Mouse (Mus musculus) layer of hippocampus, adult 9-11 months (tissue): ENCODE data around the gene Pcnx2.
A peak's percentile ranks its signal among the peaks of the same experiment; 100 is the strongest.

ENCODE experiments used
- DNase-seq: peaks from one replicate; pipeline ENCODE4 v3.0.0; 2022

The Pcnx2 gene

DNA sequence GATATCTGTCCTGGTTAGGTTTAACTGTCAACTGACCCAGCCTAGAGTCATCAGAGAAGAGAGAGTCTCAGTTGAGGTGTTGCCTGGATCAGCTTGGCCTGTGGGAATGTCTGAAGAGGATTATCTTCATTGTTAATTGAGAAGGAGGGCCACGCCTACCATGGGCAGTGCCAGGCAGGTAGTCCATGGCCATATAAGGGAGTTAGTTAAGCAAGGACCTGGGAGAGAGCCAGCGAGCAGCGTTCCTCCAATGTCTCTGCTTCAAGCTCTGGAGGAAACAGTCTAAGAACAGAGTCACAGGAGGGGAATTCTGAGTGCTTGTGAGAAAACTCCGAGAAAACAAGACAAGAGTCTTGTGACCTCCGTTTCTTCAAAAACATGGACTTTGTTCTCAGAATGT is 81.4 kb downstream of the Pcnx2 start:
- no peak for DNase-seq

DNA sequence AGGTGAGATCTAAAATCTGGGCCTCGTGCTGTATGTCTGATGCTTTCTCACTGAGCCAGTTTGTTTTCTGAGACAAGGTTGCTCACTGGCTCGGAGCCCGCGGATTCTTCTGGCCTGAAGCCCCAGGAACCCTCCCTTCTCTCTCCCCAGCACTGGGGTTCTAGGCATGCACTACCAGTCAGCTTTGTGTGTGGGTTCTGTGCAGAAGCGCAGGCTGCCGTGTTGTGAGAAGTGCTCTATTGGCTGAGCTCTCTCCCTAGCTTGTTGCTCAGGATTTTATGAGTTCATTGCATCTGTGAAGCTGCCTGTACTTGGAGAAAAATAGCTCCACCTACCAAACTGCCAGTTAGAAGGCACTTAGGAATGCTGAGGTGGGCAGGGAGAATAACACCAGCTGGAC is 89.3 kb downstream of the Pcnx2 start:
- peak; percentile 87 for DNase-seq

DNA sequence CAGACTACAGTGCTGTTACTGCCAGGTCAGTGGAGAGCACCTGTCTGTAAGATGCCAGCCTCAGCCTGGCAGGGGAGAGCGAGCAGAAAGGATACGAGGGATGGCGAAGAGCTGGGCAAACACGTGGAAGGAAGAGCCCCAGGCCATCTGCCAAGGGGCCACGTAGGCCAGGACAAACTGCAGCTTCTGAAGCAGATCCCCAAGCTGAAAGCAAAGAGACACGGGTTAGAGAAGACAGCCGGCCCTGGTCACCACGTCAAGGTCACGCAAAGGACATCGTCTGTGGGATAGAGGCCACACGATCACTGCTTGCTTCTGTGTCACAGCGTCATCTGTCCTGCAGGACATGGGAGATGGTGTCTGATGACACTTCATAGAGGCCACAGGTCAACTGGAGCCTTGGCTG is 90.2 kb downstream of the Pcnx2 start:
- no peak for DNase-seq

DNA sequence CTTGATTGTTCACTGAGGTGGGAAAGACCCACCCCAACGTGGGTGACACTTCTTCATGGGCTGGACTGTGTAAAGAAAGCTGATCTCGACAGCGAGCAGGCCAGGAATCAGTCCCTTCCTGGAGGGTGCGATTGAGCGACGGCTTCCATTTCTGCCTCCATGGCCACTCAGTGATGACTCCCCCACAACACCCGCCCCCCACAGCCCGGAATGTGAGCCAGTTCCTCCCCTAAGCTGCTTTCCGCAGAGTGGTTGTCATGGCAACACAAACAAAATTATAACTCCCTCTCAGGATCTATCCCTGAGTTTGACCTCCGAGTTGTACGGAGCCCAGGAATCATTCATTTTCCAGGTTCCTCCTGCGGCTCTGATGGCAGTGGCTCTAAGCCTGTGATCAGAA is 91.7 kb downstream of the Pcnx2 start:
- DNase-seq, result no peak

DNA sequence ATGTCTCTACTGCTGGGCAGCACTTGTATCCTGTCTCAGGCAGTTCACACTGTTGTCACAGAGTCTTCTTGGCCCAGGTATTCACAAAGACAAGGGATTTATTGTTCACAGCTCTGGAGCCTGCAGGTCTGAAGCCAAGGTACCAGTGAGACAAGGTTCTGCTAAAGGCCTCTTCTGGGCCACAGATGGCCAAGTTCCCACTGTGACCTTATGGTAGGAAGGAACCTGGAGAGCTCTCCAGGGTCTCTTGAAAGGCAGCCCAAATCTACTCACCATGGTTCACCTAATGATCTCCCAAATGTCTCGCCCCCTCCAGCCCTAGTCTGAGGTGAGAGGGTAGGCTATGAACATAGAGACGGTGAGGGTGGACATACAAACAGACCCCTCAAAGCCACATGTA is 101.1 kb downstream of the Pcnx2 start:
- no peak for DNase-seq

DNA sequence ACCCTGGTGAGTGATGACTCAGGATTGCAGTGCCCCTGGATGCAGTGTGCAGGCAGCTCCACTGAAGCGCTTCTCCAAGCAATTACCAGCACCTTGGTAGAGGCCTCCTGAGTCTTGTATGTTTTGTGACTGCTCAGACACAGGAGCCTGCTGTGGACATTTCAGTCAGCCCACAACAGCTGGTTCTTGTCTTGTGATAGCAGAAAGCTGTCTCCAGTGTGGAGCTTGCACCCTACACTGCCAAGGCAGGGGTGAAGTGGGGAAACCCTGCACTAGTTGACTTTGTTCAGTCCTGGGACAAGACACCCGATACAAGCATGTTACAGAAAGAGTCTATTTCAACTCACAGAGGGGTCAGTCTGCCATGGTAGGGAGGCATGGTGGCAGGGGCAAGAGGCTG is 102.8 kb downstream of the Pcnx2 start:
- DNase-seq, result no peak

DNA sequence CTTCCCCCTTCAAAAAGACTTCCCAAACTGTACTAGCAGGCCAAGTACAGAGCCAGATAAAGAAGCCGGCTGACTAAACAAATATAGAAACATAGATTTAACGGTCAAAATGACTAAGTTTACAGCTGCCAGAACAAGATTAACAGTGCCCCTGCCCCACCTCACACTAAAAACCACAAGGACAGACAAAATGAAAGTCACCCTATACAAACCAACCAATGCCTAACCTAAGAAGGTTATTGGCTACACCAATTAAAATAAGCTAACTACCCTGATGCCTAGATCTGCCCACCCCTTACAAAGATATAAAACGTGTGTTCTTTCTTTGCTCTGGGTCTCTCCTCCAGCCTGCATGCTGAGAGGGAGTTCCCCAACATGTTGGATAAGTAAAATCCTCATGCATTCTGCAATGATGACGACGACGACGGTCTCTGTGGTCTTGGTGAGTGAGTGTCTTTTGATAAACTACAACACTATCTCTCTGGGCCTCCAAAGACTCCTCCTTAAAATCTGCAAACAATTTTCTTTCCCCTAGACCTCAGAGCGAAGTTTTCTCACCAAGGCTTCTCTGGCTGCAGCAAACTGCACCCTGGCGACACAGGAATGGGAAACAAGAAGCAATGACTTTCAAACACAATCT is 105.2 kb downstream of the Pcnx2 start:
- no peak for DNase-seq

DNA sequence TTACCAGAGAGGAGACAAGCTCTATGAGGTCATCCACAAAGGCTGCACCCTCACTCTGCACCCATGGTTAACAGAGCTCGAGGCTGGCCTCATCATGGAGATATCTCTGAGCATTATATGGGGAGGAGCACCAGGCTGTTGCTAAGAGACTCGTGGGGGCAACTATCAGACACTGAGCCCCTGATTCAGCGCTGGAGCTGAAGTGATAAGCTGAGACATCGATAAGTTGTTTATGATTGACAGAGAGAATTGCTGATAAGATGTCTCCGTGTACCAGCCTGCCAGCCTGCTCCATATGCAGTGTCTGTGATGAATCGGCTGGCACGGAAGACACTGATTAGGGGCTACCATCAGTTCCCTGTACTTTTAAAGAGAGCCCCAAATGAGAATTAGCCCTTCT is 111.2 kb downstream of the Pcnx2 start:
- DNase-seq, result peak; percentile 28

DNA sequence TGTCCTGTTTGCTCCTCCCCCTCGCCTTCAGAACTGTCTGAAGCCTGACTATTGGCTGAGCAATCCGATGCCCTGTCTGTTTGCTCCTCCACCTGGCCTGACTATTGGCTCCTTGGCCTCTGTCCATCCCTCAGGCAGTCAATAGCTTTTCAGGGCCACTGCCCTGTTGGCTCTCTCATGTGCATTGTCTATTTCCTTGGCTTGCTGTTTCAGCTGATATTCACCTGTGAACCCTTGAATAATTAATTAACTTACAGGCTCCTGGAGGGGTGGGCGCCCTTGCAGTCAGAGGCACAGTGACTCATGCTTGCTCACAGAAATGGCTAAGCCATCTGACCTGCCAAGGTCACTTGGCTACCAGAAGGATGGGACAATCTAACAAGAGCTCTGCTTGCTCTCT is 116.0 kb downstream of the Pcnx2 start:
- no peak for DNase-seq

DNA sequence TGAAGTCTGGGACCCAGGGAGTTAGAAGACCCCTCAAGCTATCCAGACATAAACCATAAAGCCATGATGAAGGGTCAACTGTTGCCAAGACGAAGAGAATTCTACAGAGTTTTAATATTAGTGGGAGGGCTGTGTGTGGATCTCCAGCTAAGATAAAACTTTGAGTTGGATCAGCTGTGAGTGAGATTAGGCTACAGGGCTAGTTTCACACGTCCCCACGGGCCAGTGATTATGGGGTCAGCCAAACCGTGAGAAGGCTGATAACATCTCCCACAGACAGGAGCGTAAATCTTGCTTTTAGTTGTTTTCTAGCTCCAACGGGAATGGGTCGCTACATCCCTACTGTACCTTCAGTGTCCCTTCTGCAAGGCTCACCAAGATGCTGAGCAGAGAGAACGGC is 118.5 kb downstream of the Pcnx2 start:
- DNase-seq, result no peak

DNA sequence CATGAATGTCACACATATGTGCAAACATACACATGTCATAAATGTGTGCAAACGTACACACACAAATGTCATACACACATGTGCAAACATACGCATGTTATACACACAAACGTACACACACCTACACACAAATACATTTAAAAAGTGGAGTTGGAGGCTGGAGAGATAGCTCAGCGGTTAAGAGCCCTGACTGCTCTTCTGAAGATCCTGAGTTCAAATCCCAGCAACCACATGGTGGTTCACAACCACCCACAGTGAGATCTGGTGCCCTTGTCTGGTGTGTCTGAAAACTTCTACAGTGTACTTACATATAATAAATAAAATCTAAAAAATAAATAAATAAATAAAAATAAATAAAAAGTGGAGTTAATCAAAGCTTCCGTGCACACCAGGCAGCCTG is 119.2 kb downstream of the Pcnx2 start:
- DNase-seq, result no peak

DNA sequence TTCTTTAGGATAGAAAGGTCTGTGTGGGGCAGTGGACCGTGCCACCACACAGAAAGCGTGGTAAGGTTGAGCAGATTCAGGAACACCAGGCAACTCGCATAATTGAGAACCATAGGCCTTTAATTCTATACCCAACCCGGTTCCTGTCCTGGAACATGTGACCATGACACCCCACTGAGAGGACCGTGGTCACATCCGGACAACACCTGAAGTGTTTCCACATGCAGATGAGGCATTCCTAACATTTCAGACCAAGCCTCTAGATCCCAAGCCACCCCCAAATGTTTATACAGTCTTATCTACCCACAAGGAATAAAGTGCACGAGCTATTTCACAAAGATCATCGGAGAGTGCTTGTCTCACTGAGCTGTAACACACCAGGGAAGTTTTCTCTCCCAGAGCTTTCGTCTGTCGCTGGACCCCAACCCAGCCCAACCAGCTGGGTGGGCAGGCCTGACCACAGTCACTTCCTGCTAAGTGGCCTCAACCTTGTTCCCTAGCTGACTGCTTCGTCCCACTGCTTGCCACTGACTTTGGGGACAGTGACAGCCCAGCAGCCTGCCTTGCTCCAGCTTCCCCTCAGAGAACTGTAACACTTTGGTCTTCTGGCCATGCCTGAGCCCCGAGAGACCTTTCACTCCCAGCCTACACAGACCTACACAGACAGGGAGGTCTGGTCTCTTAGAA is 120.5 kb downstream of the Pcnx2 start:
- no peak for DNase-seq

DNA sequence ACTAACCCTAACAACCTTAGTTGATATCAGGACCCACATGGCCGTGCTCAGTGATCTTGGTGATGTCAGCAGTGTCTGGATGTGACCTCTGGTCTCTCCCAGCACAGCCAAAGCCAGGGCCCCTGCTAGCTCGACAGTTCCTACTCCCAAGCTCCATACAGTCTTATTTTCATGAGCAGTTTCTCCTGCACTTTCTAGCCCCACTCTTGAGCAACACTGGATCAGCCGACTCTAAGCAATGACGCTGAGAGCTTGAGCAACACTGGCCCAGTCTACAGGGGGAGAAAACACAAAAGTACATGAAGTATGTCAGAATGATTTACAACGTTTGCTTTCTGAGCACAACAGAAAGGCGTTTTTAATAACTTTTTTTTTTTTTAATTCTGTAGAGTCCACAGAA is 121.3 kb downstream of the Pcnx2 start:
- no peak for DNase-seq

DNA sequence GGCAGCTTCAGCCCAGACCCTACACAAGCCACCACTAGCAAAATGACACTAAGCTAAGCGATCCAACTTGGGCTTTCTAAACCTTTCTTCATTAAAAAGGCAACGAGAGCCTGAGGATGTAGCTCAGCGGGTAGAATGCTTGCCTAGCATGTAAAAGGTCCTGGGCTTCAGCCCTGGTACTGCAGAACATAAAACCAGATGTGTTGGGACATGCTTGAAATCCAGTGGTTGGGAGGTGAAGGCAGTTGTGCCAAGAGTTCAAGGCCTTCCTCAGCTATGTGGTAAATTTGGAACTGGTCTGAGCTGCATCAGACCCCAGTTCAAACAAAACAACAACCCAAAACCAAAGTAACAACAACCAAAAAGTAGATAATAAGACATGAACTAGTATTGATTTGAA is 121.8 kb downstream of the Pcnx2 start:
- DNase-seq, result no peak

DNA sequence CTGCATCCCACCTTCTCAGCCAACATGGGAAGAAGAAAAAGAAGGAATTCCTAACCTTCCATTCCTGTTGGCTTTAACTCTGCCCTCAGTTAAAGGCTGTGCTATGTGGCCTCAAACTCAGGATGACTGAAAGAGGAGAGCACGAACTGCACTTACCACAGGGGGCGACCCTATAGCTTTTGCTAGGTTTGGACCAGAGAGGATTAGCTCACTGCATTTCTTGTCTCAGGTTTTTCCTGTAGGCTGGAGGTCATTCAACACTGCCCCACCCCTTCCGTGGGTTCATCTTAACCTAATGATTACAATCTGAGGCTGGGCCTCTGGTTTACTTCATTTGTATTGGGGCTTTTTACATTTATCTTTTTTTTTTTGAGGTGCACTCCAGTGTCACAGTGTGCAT is 123.1 kb downstream of the Pcnx2 start:
- no peak for DNase-seq

DNA sequence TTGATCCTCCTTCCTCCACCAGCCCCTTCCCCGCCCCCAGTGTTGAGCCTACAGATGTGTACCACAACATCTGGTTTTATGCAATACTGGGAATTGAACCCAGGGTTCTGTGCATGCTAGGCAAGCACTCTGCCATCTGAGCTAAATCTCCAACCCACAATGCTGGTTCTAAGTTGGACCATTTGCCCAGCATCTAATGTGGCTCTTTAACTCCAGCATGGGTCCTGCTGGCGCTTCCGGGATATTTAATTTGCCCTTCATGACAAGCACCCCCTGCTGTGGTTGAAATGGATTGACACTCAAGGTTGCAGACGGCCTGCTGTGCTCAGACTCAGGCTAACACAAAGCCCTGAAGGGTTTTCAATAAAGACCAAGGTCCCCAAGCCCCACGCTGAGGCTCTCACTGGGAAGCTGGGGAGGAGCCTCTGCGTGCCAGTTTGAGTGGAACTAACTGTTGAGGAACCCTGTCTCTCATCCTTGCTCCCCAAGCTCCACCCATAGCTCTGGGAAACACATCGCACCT is 124.8 kb downstream of the Pcnx2 start:
- DNase-seq, result no peak

DNA sequence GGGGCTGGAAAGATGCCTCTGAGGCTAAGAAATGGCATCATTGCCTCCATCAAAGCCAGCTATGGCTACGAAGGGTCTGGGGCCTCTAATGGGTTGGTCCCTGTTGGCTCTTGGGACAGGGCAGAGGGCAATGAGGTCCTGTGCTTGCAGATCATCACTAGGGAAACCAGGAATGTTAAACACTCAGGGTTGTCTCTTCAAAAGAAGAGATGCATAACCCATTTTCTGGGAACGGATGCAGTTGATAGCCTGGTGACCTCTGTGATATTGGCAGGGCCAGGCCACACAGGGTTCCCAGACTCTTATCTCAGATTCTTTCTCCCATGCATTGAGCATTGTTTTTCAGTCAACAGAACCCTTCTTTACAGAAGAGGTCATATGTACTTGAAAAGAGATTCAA is 125.8 kb downstream of the Pcnx2 start:
- no peak for DNase-seq

DNA sequence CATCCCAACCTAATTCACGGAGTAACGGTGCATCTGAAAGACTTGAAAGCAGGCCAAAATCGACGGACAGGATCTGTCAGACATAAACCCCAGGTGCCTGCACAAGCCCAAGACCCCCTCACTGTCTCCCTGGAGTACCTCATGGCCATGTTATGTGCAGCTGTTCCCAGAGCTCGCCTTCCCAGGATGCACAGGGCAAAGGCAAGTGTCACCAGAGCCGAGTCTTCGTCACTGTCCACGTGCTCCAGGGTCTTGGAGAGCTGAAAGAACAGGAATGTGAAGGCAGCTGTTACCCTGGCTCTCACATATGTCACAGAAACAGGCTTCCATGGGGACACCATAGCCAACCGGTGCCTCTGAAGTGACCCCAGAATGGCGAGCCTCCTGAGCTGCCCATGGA is 130.0 kb downstream of the Pcnx2 start:
- DNase-seq, result no peak

DNA sequence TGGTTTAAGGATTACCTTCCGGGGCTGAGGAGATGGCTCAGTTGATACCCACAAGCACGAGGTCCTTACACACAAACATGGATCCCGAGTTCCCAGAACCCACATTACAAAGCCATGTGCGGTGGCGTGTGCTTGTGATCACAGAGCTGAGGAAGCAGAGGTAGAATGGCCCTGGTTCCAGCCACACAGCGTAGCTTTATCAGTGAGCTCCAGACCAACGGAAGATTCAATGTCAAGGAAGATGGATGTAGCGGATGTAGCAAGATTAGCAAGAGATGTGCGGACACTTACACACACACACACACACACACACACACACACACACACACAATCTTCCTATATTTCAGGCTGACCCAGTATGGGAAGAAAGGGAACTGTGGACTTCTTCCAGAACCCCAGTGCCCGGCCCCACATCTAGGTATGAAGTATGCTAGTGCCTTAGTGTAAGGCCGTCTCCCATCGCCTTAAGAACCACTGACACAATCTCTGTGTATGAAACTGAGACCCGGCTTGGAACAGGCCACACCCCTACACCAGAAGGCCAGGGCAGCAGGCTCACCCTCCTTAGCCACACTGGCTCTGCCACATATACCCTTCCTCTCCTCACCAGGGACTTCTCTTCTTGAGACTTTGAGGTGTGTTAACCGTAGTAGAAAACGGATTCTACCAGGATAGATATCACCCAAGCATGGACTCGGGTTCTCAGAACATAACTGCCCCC is 134.9 kb downstream of the Pcnx2 start:
- DNase-seq, result no peak

DNA sequence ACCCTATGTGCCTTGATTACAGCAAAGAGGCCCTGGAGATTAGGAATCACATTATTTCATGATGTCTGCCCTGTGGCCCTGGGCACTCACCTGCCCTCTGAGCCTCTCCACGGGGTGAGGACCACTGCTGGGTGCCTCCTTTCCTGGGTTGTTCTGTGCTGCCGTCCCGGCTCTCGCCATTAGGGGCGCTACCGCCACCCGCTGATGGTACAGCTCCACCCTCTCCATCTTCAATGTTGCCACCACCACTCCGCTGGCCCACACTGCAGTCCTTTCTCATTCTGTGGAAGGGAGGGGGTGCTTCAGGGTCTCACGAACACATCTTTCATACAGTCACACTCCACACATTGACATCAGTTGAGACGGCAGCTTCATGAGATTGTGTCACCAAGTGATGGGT is 139.1 kb downstream of the Pcnx2 start:
- DNase-seq, result no peak

DNA sequence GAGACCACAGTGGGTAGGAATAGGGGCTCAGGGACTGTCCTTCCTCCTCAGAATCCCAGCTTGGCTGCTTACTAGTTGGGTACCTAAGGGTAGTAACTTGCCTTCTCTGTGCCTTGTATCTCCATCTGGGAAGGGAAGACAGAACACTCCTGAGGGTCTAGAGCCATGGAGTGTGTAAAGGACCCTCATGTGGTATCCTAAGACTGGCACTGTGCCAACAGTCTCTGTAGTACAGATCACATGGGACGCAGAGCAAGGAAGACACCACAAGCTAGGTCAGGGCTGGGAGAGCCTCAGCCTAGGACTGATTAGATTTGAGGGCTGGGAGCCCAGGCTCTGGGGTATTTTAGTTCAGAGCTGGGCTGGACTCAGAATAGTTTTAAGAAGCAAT is 141.0 kb downstream of the Pcnx2 start:
- no peak for DNase-seq

DNA sequence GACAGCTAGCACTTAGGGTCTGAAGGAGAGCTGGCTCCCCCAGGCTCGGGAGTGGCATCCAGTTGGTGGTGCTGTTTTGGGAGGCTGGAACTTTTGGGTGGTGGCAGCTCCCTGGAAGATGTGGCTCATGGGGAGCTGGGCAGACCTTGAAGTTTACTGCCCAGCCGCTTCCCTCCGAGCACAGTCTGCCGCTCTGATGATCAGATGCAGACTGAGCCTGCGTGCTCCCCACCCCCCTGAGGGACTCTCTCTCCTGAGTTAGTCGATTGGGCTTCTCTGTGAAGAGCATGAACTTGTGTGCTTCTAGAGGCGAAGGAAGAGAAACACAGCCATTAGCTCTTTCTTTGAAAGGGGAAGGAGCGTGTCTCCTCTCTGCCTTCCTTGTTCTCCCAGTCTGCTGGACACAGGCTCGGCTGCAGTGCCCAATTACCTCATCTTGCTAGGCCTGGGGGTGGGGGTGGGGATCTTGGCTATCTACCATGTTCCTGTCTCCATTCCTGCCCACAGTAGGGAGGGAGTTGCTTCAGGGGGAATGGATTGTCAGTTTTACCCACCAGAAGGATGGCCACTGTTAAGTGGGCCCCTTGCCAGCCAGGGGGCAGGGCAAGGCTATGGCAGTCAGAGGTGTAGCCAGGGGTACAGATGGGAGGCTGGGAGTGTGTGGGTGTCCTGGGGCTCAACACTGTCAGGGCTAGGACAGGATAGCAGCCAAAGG is 141.6 kb downstream of the Pcnx2 start:
- no peak for DNase-seq

DNA sequence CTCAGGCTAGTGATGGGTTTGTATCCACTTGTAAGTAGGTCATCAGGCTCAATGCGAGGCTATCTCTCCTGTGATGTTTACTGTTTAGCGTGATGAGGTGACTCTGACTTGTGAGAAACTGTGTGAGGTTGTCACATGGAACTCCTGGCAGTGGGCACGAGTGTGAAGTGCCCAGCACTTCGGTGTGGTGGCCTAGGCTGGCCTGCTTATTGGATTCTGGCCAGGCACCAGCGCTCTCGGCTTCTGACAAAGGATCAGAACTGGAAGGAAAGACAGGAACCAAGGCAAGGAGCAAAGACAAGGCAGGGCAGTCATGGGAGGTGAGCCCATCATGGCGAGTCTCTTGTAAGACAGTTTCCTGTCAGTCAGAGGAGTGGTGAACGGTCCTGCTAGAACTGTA is 142.2 kb downstream of the Pcnx2 start:
- no peak for DNase-seq

DNA sequence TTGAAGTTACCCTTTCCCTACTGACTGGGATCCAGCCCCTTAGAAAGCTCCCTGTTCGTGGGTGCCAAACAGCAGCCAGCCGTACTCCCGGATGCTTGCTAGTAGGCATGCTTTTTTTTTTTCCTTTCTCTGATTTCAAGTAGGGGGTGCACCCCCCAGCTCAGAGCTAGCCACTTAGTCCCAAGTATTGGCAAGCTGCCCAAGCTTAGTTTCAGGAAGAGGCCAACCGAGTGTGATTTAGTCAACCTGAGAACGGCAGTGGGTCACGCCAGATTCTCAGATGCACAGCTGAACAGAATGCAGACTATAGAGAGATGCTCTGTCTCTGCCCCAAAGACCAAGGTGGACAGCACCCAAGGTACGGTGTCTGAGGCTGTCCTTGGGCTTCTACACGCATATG is 147.3 kb downstream of the Pcnx2 start:
- no peak for DNase-seq
